Mouse (Mus musculus): ENCODE results near the gene Pex5l. TPM values are rescaled to one million over a fixed set of nuclear protein-coding genes. Genes with fewer than 3 reads are reported as not detected.

Gene Pex5l
- polyA plus RNA-seq, 1 experiment from 2014 or later: 5.5 TPM

- H3K9me3 ChIP-seq (ENCODE audit: control insufficient read depth, low read length): no peaks in the 10 kb centered on the region
- no peak overlapping the region for H3K9ac ChIP-seq
- H3K4me3 ChIP-seq (replicated peaks; ENCODE audit: low read length): no peak overlapping the region
- no peaks in the 10 kb centered on the region for H3K4me1 ChIP-seq (replicated peaks; ENCODE audit: control insufficient read depth, insufficient read depth, low read length)
- H3K4me2 ChIP-seq (replicated peaks): no peak overlapping the region
- ATAC-seq (ENCODE audit: low FRiP score) (no peak), DNase-seq (ENCODE audit: low spot score) (no peak)
- WGBS: 68% methylated on average over 2 of the region's 2 CpGs
- no peaks in the 10 kb centered on the region for H3K27me3 ChIP-seq (ENCODE audit: control insufficient read depth, insufficient read depth, low read length)
- H3K27ac ChIP-seq: no peak overlapping the region
- H3K36me3 ChIP-seq (replicated peaks; ENCODE audit: control insufficient read depth, insufficient read depth): no peaks in the 10 kb centered on the region
Observed at GRCm38 (mm10) chr3:33075696-33076095, 67.4 kb downstream of the Pex5l start.

DNA sequence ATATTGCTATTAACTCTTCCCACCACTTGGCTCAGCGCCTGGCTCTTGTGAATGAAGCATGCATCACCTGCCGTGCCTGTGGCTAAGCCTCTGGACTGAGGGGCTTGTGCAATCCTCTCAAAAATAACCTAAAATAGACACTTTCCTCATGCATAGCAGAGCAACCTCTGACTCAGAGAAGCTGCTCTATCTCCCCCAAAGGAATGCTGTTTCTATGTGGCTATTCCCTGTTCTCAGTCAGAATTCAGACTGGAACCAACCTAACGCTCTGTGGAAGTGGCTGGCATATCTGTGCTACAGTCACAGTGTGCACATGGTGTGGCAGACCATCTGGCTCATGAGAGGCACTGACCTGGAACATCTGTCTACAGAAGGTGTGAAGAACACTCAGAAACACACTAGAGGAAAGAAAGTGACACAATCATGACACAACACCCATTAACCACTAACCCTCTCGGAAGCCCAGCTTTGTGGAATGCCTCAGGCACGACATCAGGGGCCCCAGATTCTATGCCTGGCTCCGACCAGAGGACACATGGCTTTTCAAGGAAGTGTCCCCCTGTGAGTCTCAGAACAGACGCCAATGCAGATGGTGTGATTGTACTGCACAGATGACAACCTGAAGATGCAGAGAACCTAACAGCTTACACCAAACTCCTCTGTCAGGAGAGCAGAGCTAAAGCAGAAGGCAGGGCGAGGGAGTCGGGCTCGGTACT, 68.6 kb downstream of the Pex5l start:
- Histone ChIP-seq H3K4me3 (replicated peaks; ENCODE audit: low read length) (no peak overlapping the region), H3K27me3 (ENCODE audit: control insufficient read depth, insufficient read depth, low read length) (no peaks in the 10 kb centered on the region), H3K36me3 (replicated peaks; ENCODE audit: control insufficient read depth, insufficient read depth) (no peaks in the 10 kb centered on the region), H3K4me2 (replicated peaks) (no peak overlapping the region), H3K9me3 (ENCODE audit: control insufficient read depth, low read length) (no peaks in the 10 kb centered on the region), H3K4me1 (replicated peaks; ENCODE audit: control insufficient read depth, insufficient read depth, low read length) (no peaks in the 10 kb centered on the region), H3K27ac (peak overlapping the region; percentile 18; the same call in 1 of the 2 replicates), H3K9ac (no peak overlapping the region)
- no peak for DNase-seq (ENCODE audit: low spot score)
- 65% methylated on average over 10 of the region's 10 CpGs for WGBS
- ATAC-seq (ENCODE audit: low FRiP score): peak; percentile 66; the same call in 1 of the 2 replicates

DNA sequence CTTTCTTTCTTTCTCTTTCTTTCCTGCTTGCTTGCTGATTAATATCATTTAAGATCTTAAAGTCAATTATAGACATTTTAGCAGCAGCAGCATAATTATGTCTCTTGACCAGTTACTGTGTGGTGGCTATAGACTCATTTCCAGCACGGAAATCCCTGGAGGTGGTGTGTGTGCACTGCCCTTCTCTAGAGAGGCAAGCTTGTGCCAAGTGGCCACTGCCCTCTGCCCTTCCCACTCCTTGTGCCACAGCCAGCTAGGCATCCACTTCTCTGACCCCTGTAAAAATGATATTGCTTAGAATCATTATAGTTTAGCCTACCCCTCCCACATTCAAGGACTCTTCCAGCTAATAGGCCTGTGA, 69.2 kb downstream of the Pex5l start:
- Histone ChIP-seq H3K4me3 (replicated peaks; ENCODE audit: low read length) (no peak overlapping the region), H3K36me3 (replicated peaks; ENCODE audit: control insufficient read depth, insufficient read depth) (no peaks in the 10 kb centered on the region), H3K4me1 (replicated peaks; ENCODE audit: control insufficient read depth, insufficient read depth, low read length) (no peaks in the 10 kb centered on the region), H3K9ac (no peak overlapping the region), H3K27ac (peak overlapping the region; percentile 18; the same call in 1 of the 2 replicates), H3K27me3 (ENCODE audit: control insufficient read depth, insufficient read depth, low read length) (no peaks in the 10 kb centered on the region), H3K9me3 (ENCODE audit: control insufficient read depth, low read length) (no peaks in the 10 kb centered on the region), H3K4me2 (replicated peaks) (no peak overlapping the region)
- 76% methylated on average over 1 of the region's 1 CpGs for WGBS
- DNase-seq (ENCODE audit: low spot score) (no peak), ATAC-seq (ENCODE audit: low FRiP score) (0 out of 2 replicates have a peak, but pooled peaks have one; percentile 42)

- no peaks in the 10 kb centered on the region for H3K4me1 ChIP-seq (replicated peaks; ENCODE audit: control insufficient read depth, insufficient read depth, low read length)
- H3K9me3 ChIP-seq (ENCODE audit: control insufficient read depth, low read length): no peaks in the 10 kb centered on the region
- 91% methylated on average over 6 of the region's 6 CpGs for WGBS
- H3K4me2 ChIP-seq (replicated peaks): no peak overlapping the region
- ATAC-seq (ENCODE audit: low FRiP score): no peak
- no peaks in the 10 kb centered on the region for H3K36me3 ChIP-seq (replicated peaks; ENCODE audit: control insufficient read depth, insufficient read depth)
- DNase-seq (ENCODE audit: low spot score): no peak
- H3K4me3 ChIP-seq (replicated peaks; ENCODE audit: low read length): no peak overlapping the region
- H3K9ac ChIP-seq: no peak overlapping the region
- no peaks in the 10 kb centered on the region for H3K27me3 ChIP-seq (ENCODE audit: control insufficient read depth, insufficient read depth, low read length)
- no peak overlapping the region for H3K27ac ChIP-seq
Observed at GRCm38 (mm10) chr3:33070771-33071170, 72.3 kb downstream of the Pex5l start.

DNA sequence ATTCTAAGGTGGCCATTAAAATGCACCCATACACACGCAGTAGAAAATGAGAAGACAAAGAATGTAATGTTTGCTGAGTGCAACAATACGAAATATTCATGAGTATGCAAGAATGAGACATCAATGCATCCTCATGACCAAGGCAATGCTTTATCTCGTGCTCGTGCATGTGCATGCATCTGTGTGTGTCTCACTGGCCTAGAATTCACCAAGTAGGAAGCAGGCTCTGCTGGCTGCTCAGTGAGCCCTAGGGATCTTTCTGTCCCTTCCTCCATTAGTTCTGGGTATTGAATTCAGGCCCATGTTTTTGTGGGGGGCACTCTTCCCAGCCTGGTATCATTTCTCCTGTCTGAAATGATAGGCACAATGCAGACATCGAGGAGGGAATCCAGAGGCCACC, 74.9 kb downstream of the Pex5l start:
- H3K9ac ChIP-seq: no peak overlapping the region
- H3K4me2 ChIP-seq (replicated peaks): no peak overlapping the region
- H3K9me3 ChIP-seq (ENCODE audit: control insufficient read depth, low read length): no peaks in the 10 kb centered on the region
- no peak overlapping the region for H3K27ac ChIP-seq
- DNase-seq (ENCODE audit: low spot score) (no peak), ATAC-seq (ENCODE audit: low FRiP score) (no peak)
- H3K4me3 ChIP-seq (replicated peaks; ENCODE audit: low read length): no peak overlapping the region
- WGBS: 54% methylated on average over 5 of the region's 5 CpGs
- H3K27me3 ChIP-seq (ENCODE audit: control insufficient read depth, insufficient read depth, low read length): no peaks in the 10 kb centered on the region
- H3K36me3 ChIP-seq (replicated peaks; ENCODE audit: control insufficient read depth, insufficient read depth): no peaks in the 10 kb centered on the region
- peaks cover 8% of the 10 kb centered on the region; the same call in 1 of the 2 replicates for H3K4me1 ChIP-seq (replicated peaks; ENCODE audit: control insufficient read depth, insufficient read depth, low read length)

GRCm38 (mm10) chr3:33063590-33063989, 79.5 kb downstream of the Pex5l start:
- DNase-seq (ENCODE audit: low spot score) (no peak), ATAC-seq (ENCODE audit: low FRiP score) (0 out of 2 replicates have a peak, but pooled peaks have one; percentile 46)
- Histone ChIP-seq H3K4me3 (replicated peaks; ENCODE audit: low read length) (no peak overlapping the region), H3K4me2 (replicated peaks) (no peak overlapping the region), H3K27me3 (ENCODE audit: control insufficient read depth, insufficient read depth, low read length) (no peaks in the 10 kb centered on the region), H3K9me3 (ENCODE audit: control insufficient read depth, low read length) (no peaks in the 10 kb centered on the region), H3K9ac (no peak overlapping the region), H3K4me1 (replicated peaks; ENCODE audit: control insufficient read depth, insufficient read depth, low read length) (peaks cover 24% of the 10 kb centered on the region; the same call in 1 of the 2 replicates), H3K36me3 (replicated peaks; ENCODE audit: control insufficient read depth, insufficient read depth) (no peaks in the 10 kb centered on the region), H3K27ac (peak overlapping the region; percentile 20; the same call in 1 of the 2 replicates)
- WGBS: 18% methylated on average over 6 of the region's 6 CpGs

- no peak for ATAC-seq (ENCODE audit: low FRiP score)
- H3K27me3 ChIP-seq (ENCODE audit: control insufficient read depth, insufficient read depth, low read length): no peaks in the 10 kb centered on the region
Observed at GRCm38 (mm10) chr3:33061428-33061827, 81.6 kb downstream of the Pex5l start.

DNA sequence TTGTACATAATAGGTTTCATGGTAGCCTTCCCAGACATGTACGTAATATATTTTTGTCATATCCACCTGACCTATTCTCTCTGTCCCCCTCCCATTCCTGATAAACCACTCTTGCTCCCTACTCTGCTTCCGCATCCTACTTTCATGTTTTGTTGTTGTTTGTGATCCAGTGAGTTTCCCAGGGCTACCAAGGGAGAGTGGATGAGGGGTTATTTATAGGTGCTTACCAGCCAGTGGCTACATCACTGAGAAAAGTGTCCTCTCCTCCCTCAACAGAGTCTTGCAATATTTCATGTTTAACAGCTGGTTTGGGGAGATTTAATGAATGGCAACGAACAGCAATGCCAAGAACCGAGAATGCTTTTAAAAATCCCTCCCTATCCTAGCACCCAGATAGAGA, 82.0 kb downstream of the Pex5l start:
- Histone ChIP-seq H3K4me3 (replicated peaks; ENCODE audit: low read length) (no peak overlapping the region), H3K9me3 (ENCODE audit: control insufficient read depth, low read length) (no peaks in the 10 kb centered on the region), H3K36me3 (replicated peaks; ENCODE audit: control insufficient read depth, insufficient read depth) (no peaks in the 10 kb centered on the region), H3K27ac (0 out of 2 replicates have a peak overlapping the region, but pooled peaks have one; percentile 9), H3K9ac (no peak overlapping the region), H3K4me2 (replicated peaks) (no peak overlapping the region), H3K4me1 (replicated peaks; ENCODE audit: control insufficient read depth, insufficient read depth, low read length) (peaks cover 24% of the 10 kb centered on the region; the same call in 1 of the 2 replicates), H3K27me3 (ENCODE audit: control insufficient read depth, insufficient read depth, low read length) (no peaks in the 10 kb centered on the region)
- 68% methylated on average over 4 of the region's 4 CpGs for WGBS
- no peak for ATAC-seq (ENCODE audit: low FRiP score)
- no peak for DNase-seq (ENCODE audit: low spot score)

More at GRCm38 (mm10) chr3:33061428-33061827, 81.6 kb downstream of the Pex5l start:
- Histone ChIP-seq H3K4me2 (replicated peaks) (no peak overlapping the region), H3K9ac (no peak overlapping the region), H3K4me3 (replicated peaks; ENCODE audit: low read length) (no peak overlapping the region), H3K27ac (0 out of 2 replicates have a peak overlapping the region, but pooled peaks have one; percentile 9), H3K36me3 (replicated peaks; ENCODE audit: control insufficient read depth, insufficient read depth) (no peaks in the 10 kb centered on the region), H3K4me1 (replicated peaks; ENCODE audit: control insufficient read depth, insufficient read depth, low read length) (peaks cover 24% of the 10 kb centered on the region; the same call in 1 of the 2 replicates), H3K9me3 (ENCODE audit: control insufficient read depth, low read length) (no peaks in the 10 kb centered on the region)
- DNase-seq (ENCODE audit: low spot score): no peak
- WGBS: 37% methylated on average over 2 of the region's 2 CpGs

GRCm38 (mm10) chr3:33060343-33060937, 82.6 kb downstream of the Pex5l start:
- DNase-seq (ENCODE audit: low spot score): no peak

More at GRCm38 (mm10) chr3:33060343-33060937, 82.6 kb downstream of the Pex5l start:
- no peaks in the 10 kb centered on the region for H3K27me3 ChIP-seq (ENCODE audit: control insufficient read depth, insufficient read depth, low read length)
- H3K9me3 ChIP-seq (ENCODE audit: control insufficient read depth, low read length): no peaks in the 10 kb centered on the region
- H3K4me3 ChIP-seq (replicated peaks; ENCODE audit: low read length): no peak overlapping the region
- H3K36me3 ChIP-seq (replicated peaks; ENCODE audit: control insufficient read depth, insufficient read depth): no peaks in the 10 kb centered on the region
- H3K9ac ChIP-seq: no peak overlapping the region; the same call in 1 of the 2 replicates
- WGBS: 34% methylated on average over 7 of the region's 7 CpGs
- peaks cover 24% of the 10 kb centered on the region; the same call in 1 of the 2 replicates for H3K4me1 ChIP-seq (replicated peaks; ENCODE audit: control insufficient read depth, insufficient read depth, low read length)
- peak; percentile 47; the same call in 1 of the 2 replicates for ATAC-seq (ENCODE audit: low FRiP score)
- peak overlapping the region; percentile 20; the same call in 1 of the 2 replicates for H3K4me2 ChIP-seq (replicated peaks)
- H3K27ac ChIP-seq: peak overlapping the region; percentile 32; the same call in 1 of the 2 replicates
